Mouse (Mus musculus): ENCODE measurements at regions not wholly inside any gene's neighbourhood (a gene's known extent, or its start where the extent isn't known, plus 50 kb on each side); places are given as distances from the start of the nearest gene placed in this dataset.

DNA sequence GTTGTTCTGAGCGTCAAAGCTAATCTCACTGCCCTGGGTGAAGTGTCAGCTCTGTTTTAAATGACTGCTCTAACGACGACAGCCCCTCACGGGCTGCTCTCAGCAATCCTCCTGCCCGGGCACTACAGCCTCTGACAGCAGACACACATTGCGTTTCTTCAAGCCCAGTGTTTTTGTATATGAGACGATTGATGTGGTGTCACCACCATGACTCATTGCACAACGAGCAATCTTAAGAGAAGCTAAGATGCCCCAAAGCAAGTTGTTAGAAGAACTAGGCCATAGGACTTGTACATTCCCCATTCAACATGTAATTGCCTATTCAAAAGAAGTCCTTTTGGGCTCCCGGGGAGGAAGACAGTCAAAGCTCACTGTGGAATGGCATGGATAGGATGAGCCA, 81.3 kb upstream of the Btg1 start:
- TF ChIP-seq HCFC1 (IDR thresholded peaks at IDR 0.05; ENCODE audit: low read depth, low read length) (no peak), CTCF (conservative IDR thresholded peaks at IDR 0.05 in 1 of 2, IDR thresholded peaks at IDR 0.05 in 1 of 2; ENCODE audit: low read depth in 2 of 2, low read length in 2 of 2) (no peak), GABPA (IDR thresholded peaks at IDR 0.05; ENCODE audit: insufficient replicate concordance, low read depth, low read length) (no peak), MAFK (IDR thresholded peaks at IDR 0.05; ENCODE audit: insufficient replicate concordance, low read length) (no peak), POLR2A (IDR thresholded peaks at IDR 0.05; ENCODE audit: low read depth, low read length) (no peak), CHD2 (IDR thresholded peaks at IDR 0.05; ENCODE audit: low read length) (no peak)

Data from CH12.LX (cell line).